Mouse (Mus musculus): ENCODE results near the gene Otos.

- TF ChIP-seq CTCF (IDR thresholded peaks at IDR 0.05): no peak
- no peak for TF ChIP-seq EP300 (IDR thresholded peaks at IDR 0.05)
These were observed 22.7 kb upstream of the Otos start for GRCm38 (mm10) chr1:92671326-92671725.
